Mouse (Mus musculus) limb, embryonic 15.5 days (tissue): Measurements from ENCODE around the gene Chd8. TPM values are rescaled to one million over a fixed set of nuclear protein-coding genes. Genes with fewer than 3 reads are reported as not detected.
"Not testable (repeated sequence)": the region's sequence is repeated elsewhere in the genome, so short reads cannot be mapped to it uniquely, and the experiment has no call there.

Source experiments
- ATAC-seq: fragments of 200-750 bp; cut with Nextera tagmentation; 2 replicates; pipeline ENCODE4 v1.8.0; 2017; ENCODE audit warnings: low read depth, moderate TSS enrichment; ENCODE audit not compliant: insufficient number of reproducible peaks, low FRiP score, low TSS enrichment
- H3K27ac ChIP-seq: fragments of 300-500 bp; sonication (generic); 2 replicates; pipeline ENCODE4 v1.5.1; 2015; ENCODE audit warnings: moderate library complexity, mild to moderate bottlenecking, inconsistent platforms
- H3K27me3 ChIP-seq: fragments of 300-500 bp; sonication (generic); 2 replicates; pipeline ENCODE4 v1.6.1; 2015; ENCODE audit warnings: inconsistent platforms
- H3K36me3 ChIP-seq: fragments of 300-500 bp; sonication (generic); 2 replicates; pipeline ENCODE4 v1.6.1; 2015; ENCODE audit warnings: inconsistent platforms
- H3K4me1 ChIP-seq: fragments of 300-500 bp; sonication (generic); 2 replicates; pipeline ENCODE4 v1.6.1; 2015; ENCODE audit warnings: inconsistent platforms
- H3K4me2 ChIP-seq: fragments of 300-500 bp; sonication (generic); 2 replicates; pipeline ENCODE4 v1.6.1; 2015; ENCODE audit warnings: mild to moderate bottlenecking, inconsistent platforms
- H3K4me3 ChIP-seq: fragments of 300-500 bp; sonication (generic); 2 replicates; pipeline ENCODE4 v1.5.1; 2015; ENCODE audit warnings: mild to moderate bottlenecking, inconsistent platforms
- H3K9ac ChIP-seq: fragments of 300-500 bp; sonication (generic); 2 replicates; pipeline ENCODE4 v1.6.1; 2015; ENCODE audit warnings: inconsistent platforms
- H3K9me3 ChIP-seq: fragments of 300-500 bp; sonication (generic); 2 replicates; pipeline ENCODE4 v1.6.1; 2016; ENCODE audit warnings: inconsistent platforms
- WGBS: fragments of 180-500 bp; shearing (Covaris S2); methylation state at CpG from one replicate; pipeline ENCODE4 v1.1.7; 2015; 5-methylcytosine and 5-hydroxymethylcytosine counted together
- polyA plus RNA-seq: library from polyadenylated mRNA; unstranded; fragments of >200 nt; fragmentation: Nextera tagmentation; extraction: Ambion mirVana; gene quantifications from 2 replicates; pipeline ENCODE4 v1.2.1, GENCODE M21; 2015

Gene Chd8
- polyA plus RNA-seq: 27.5 and 31.9 TPM in 2 replicates

- Histone ChIP-seq H3K27ac (peak within 1 kb of the TSS; percentile 92), H3K27me3 (no peaks in the 10 kb centered on the region), H3K9me3 (no peaks in the 10 kb centered on the region), H3K4me2 (peak within 1 kb of the TSS; percentile 67), H3K36me3 (peaks cover 10% of the 10 kb centered on the region; the same call in 1 of the 2 replicates), H3K4me1 (peaks cover 8% of the 10 kb centered on the region), H3K4me3 (peak within 1 kb of the TSS; percentile 86), H3K9ac (peak within 1 kb of the TSS; percentile 70)
- under 1% methylated on average over 54 of the region's 54 CpGs for WGBS
- ATAC-seq: peak; percentile 100
Measured at GRCm38 (mm10) chr14:52257484-52258213, at the start of gene Chd8. Chd8 (minus strand) TSS chr14:52257780.

- Histone ChIP-seq H3K27me3 (no peaks in the 10 kb centered on the region), H3K4me3 (no peak overlapping the region), H3K9ac (no peak overlapping the region), H3K4me2 (no peak overlapping the region), H3K9me3 (no peaks in the 10 kb centered on the region), H3K27ac (no peak overlapping the region), H3K36me3 (peaks cover 9% of the 10 kb centered on the region), H3K4me1 (no peaks in the 10 kb centered on the region)
- ATAC-seq: no peak
- WGBS: 97% methylated on average over 2 of the region's 2 CpGs
Measured at GRCm38 (mm10) chr14:52306100-52306499, 48.5 kb upstream of the Chd8 start.

- peak within 1 kb of the TSS; percentile 97 for H3K27ac ChIP-seq
- WGBS: under 1% methylated on average over 46 of the region's 46 CpGs
- peaks cover 14% of the 10 kb centered on the region for H3K36me3 ChIP-seq
- no peaks in the 10 kb centered on the region for H3K4me1 ChIP-seq
- H3K9me3 ChIP-seq: no peaks in the 10 kb centered on the region
- peak within 1 kb of the TSS; percentile 52 for H3K4me2 ChIP-seq
- peak within 1 kb of the TSS; percentile 72 for H3K4me3 ChIP-seq
- peak; percentile 95 for ATAC-seq
- no peaks in the 10 kb centered on the region for H3K27me3 ChIP-seq
- H3K9ac ChIP-seq: peak within 1 kb of the TSS; percentile 51
Measured at GRCm38 (mm10) chr14:52304644-52305271, 47.2 kb upstream of the Chd8 start, which contains the start of gene Mettl3. Mettl3 (minus strand) TSS chr14:52305128.

GRCm38 (mm10) chr14:52303517-52303916 lies 45.9 kb upstream of the Chd8 start:
- H3K27ac ChIP-seq, ATAC-seq, H3K9me3 ChIP-seq, H3K27me3 ChIP-seq, H3K4me1 ChIP-seq, H3K9ac ChIP-seq: not testable (repeated sequence)
- H3K4me2 ChIP-seq: peak overlapping the region; percentile 52; the same call in 1 of the 2 replicates
- 0 out of 2 replicates have a peak overlapping the region, but pooled peaks have one; percentile 72 for H3K4me3 ChIP-seq
- H3K36me3 ChIP-seq: peaks cover 19% of the 10 kb centered on the region
- WGBS: 91% methylated on average over 3 of the region's 3 CpGs

GRCm38 (mm10) chr14:52295558-52296264 lies 38.1 kb upstream of the Chd8 start:
- Histone ChIP-seq H3K36me3 (peaks cover 86% of the 10 kb centered on the region), H3K4me1 (no peaks in the 10 kb centered on the region), H3K27ac (no peak overlapping the region), H3K4me2 (no peak overlapping the region), H3K9me3 (no peaks in the 10 kb centered on the region), H3K9ac (no peak overlapping the region), H3K4me3 (no peak overlapping the region), H3K27me3 (no peaks in the 10 kb centered on the region)
- no peak for ATAC-seq
- WGBS: 72% methylated on average over 6 of the region's 6 CpGs

- WGBS: 95% methylated on average over 3 of the region's 3 CpGs
- peaks cover 36% of the 10 kb centered on the region for H3K36me3 ChIP-seq
- no peak overlapping the region for H3K27ac ChIP-seq
- H3K4me3 ChIP-seq: no peak overlapping the region
- H3K9me3 ChIP-seq: no peaks in the 10 kb centered on the region
- H3K9ac ChIP-seq: no peak overlapping the region
- no peak for ATAC-seq
- no peak overlapping the region for H3K4me2 ChIP-seq
- H3K27me3 ChIP-seq: no peaks in the 10 kb centered on the region
- H3K4me1 ChIP-seq: peaks cover 5% of the 10 kb centered on the region
Measured at GRCm38 (mm10) chr14:52284191-52284590, 26.6 kb upstream of the Chd8 start.

- no peak overlapping the region for H3K4me2 ChIP-seq
- no peak overlapping the region for H3K4me3 ChIP-seq
- no peak overlapping the region for H3K27ac ChIP-seq
- no peak for ATAC-seq
- WGBS: 92% methylated on average over 5 of the region's 5 CpGs
- H3K36me3 ChIP-seq: peaks cover 32% of the 10 kb centered on the region
- no peaks in the 10 kb centered on the region for H3K27me3 ChIP-seq
- H3K4me1 ChIP-seq: peaks cover 5% of the 10 kb centered on the region
- H3K9ac ChIP-seq: no peak overlapping the region
- no peaks in the 10 kb centered on the region for H3K9me3 ChIP-seq
Measured at GRCm38 (mm10) chr14:52283629-52284028, 26.0 kb upstream of the Chd8 start.

GRCm38 (mm10) chr14:52279747-52280120 lies 22.2 kb upstream of the Chd8 start:
- Histone ChIP-seq H3K9ac (peak overlapping the region; percentile 79), H3K27ac (peak overlapping the region; percentile 90), H3K4me3 (peak overlapping the region; percentile 87), H3K27me3 (no peaks in the 10 kb centered on the region), H3K36me3 (peaks cover 15% of the 10 kb centered on the region), H3K4me2 (peak overlapping the region; percentile 54), H3K4me1 (peaks cover 5% of the 10 kb centered on the region), H3K9me3 (no peaks in the 10 kb centered on the region)
- ATAC-seq: peak; percentile 9; the same call in 1 of the 2 replicates
- under 1% methylated on average over 21 of the region's 21 CpGs for WGBS

- Histone ChIP-seq H3K27me3 (no peaks in the 10 kb centered on the region), H3K4me1 (peaks cover 5% of the 10 kb centered on the region), H3K27ac (peak within 1 kb of the TSS; percentile 90), H3K4me3 (peak within 1 kb of the TSS; percentile 87), H3K9me3 (no peaks in the 10 kb centered on the region), H3K4me2 (peak within 1 kb of the TSS; percentile 56), H3K36me3 (peaks cover 17% of the 10 kb centered on the region), H3K9ac (peak within 1 kb of the TSS; percentile 79)
- ATAC-seq: peak; percentile 98
- WGBS: under 1% methylated on average over 66 of the region's 66 CpGs
Measured at GRCm38 (mm10) chr14:52278932-52279746, 21.6 kb upstream of the Chd8 start, which contains the start of the genes Tox4 and Rab2b. Tox4 (plus strand) TSS chr14:52279146. Rab2b (minus strand) TSS chr14:52279545.

GRCm38 (mm10) chr14:52277210-52277609 lies 19.6 kb upstream of the Chd8 start:
- H3K4me3 ChIP-seq: no peak overlapping the region
- H3K4me2 ChIP-seq: no peak overlapping the region
- H3K9ac ChIP-seq: no peak overlapping the region
- H3K36me3 ChIP-seq: peaks cover 27% of the 10 kb centered on the region
- no peak for ATAC-seq
- H3K27ac ChIP-seq: no peak overlapping the region
- no peaks in the 10 kb centered on the region for H3K27me3 ChIP-seq
- H3K9me3 ChIP-seq: no peaks in the 10 kb centered on the region
- WGBS: 94% methylated on average over 4 of the region's 4 CpGs
- H3K4me1 ChIP-seq: peaks cover 5% of the 10 kb centered on the region

GRCm38 (mm10) chr14:52272781-52273180 lies 15.2 kb upstream of the Chd8 start:
- WGBS: 67% methylated on average over 3 of the region's 3 CpGs
- H3K9ac ChIP-seq: no peak overlapping the region
- no peak overlapping the region for H3K4me3 ChIP-seq
- no peaks in the 10 kb centered on the region for H3K9me3 ChIP-seq
- H3K27me3 ChIP-seq: no peaks in the 10 kb centered on the region
- no peak overlapping the region for H3K27ac ChIP-seq
- H3K4me2 ChIP-seq: no peak overlapping the region
- no peak for ATAC-seq
- H3K36me3 ChIP-seq: peaks cover 34% of the 10 kb centered on the region
- no peaks in the 10 kb centered on the region for H3K4me1 ChIP-seq
